Mouse (Mus musculus) ES-CJ7 (cell line): Measurements from ENCODE around the gene Phyh.
"Not testable (repeated sequence)": the region's sequence is repeated elsewhere in the genome, so short reads cannot be mapped to it uniquely, and the experiment has no call there.

ENCODE experiments used
- DNase-seq: peaks from one replicate; pipeline ENCODE4 v3.0.0; 2011; ENCODE audit warnings: low read depth, low spot score

The Phyh gene

GRCm38 (mm10) chr2:4917326-4918021 lies 1.3 kb upstream of the Phyh start:
- peak; percentile 69 for DNase-seq

- DNase-seq, result no peak
These were observed 2.2 kb downstream of the Phyh start for GRCm38 (mm10) chr2:4921019-4921418.

- DNase-seq, result no peak
These were observed 3.8 kb downstream of the Phyh start for GRCm38 (mm10) chr2:4922476-4923164.

GRCm38 (mm10) chr2:4927391-4927790 lies 8.6 kb downstream of the Phyh start:
- DNase-seq, result no peak

GRCm38 (mm10) chr2:4929230-4929629 lies 10.4 kb downstream of the Phyh start:
- no peak for DNase-seq

- DNase-seq, result no peak
These were observed 15.7 kb downstream of the Phyh start for GRCm38 (mm10) chr2:4934516-4934915.

GRCm38 (mm10) chr2:4937931-4938330 lies 19.1 kb downstream of the Phyh start:
- DNase-seq, result no peak

GRCm38 (mm10) chr2:4940861-4941260 lies 22.0 kb downstream of the Phyh start:
- peak; percentile 25 for DNase-seq

- not testable (repeated sequence) for DNase-seq
These were observed 30.9 kb downstream of the Phyh start for GRCm38 (mm10) chr2:4949691-4950090.

GRCm38 (mm10) chr2:4950986-4951385 lies 32.2 kb downstream of the Phyh start:
- no peak for DNase-seq

- peak; percentile 33 for DNase-seq
These were observed 35.5 kb downstream of the Phyh start for GRCm38 (mm10) chr2:4954216-4954760.

- no peak for DNase-seq
These were observed 39.2 kb downstream of the Phyh start for GRCm38 (mm10) chr2:4958039-4958438.

- DNase-seq, result peak; percentile 87
These were observed 49.0 kb downstream of the Phyh start for GRCm38 (mm10) chr2:4967806-4968205.

- no peak for DNase-seq
These were observed 50.3 kb downstream of the Phyh start for GRCm38 (mm10) chr2:4969083-4969482.

GRCm38 (mm10) chr2:4975807-4976206 lies 57.0 kb downstream of the Phyh start, which contains the start of gene Ucma:
Gene Ucma (plus strand): TSS chr2:4976122.
- no peak for DNase-seq

GRCm38 (mm10) chr2:4978091-4978490 lies 59.3 kb downstream of the Phyh start:
- DNase-seq, result peak; percentile 55

- DNase-seq, result no peak
These were observed 65.2 kb downstream of the Phyh start for GRCm38 (mm10) chr2:4983987-4984386.

GRCm38 (mm10) chr2:4985000-4985399 lies 66.2 kb downstream of the Phyh start:
- peak; percentile 55 for DNase-seq

- no peak for DNase-seq
These were observed 68.0 kb downstream of the Phyh start for GRCm38 (mm10) chr2:4986798-4987197.

- DNase-seq, result no peak
These were observed 68.8 kb downstream of the Phyh start for GRCm38 (mm10) chr2:4987388-4988180.
